Mouse (Mus musculus) megakaryocyte, embryonic 14.5 days (primary cell): ENCODE data around the gene Rap2a. TPM values are rescaled to one million over a fixed set of nuclear protein-coding genes. Genes with fewer than 3 reads are reported as not detected.

ENCODE experiments used
- H3K27me3 ChIP-seq: replicated peaks from 2 replicates; pipeline ENCODE3; 2012; ENCODE audit warnings: inconsistent platforms
- H3K36me3 ChIP-seq: replicated peaks from 2 replicates; pipeline ENCODE3; 2012; ENCODE audit warnings: low read length, inconsistent platforms, mixed read lengths
- H3K4me1 ChIP-seq: 2 replicates; pipeline ENCODE4 v1.6.1; 2012; ENCODE audit warnings: inconsistent platforms
- H3K4me3 ChIP-seq: replicated peaks from 2 replicates; pipeline ENCODE3; 2012; ENCODE audit warnings: moderate library complexity, mild to moderate bottlenecking, inconsistent platforms
- H3K9me3 ChIP-seq: 2 replicates; pipeline ENCODE4 v1.6.1; 2012; ENCODE audit warnings: inconsistent platforms
- FLI1 ChIP-seq: IDR thresholded peaks from 2 replicates; pipeline ENCODE4 v1.6.1; 2012; ENCODE audit warnings: low read length, inconsistent platforms, mixed read lengths
- GATA1 ChIP-seq: IDR thresholded peaks from 3 replicates; pipeline ENCODE4 v1.6.1; 2012; ENCODE audit warnings: mixed read lengths, low read length, inconsistent platforms, borderline replicate concordance
- polyA plus RNA-seq: library from polyadenylated mRNA; stranded (reverse); fragments of >175 nt; gene quantifications from 2 replicates; pipeline ENCODE4 v1.2.3, GENCODE M21; 2012; ENCODE audit warnings: low replicate concordance; ENCODE audit not compliant: insufficient read depth

Gene Rap2a
- polyA plus RNA-seq, 1 experiment, result 19.1 TPM

- TF ChIP-seq GATA1 (no peak), FLI1 (no peak)
- H3K36me3 ChIP-seq, result peaks cover 5% of the 10 kb centered on the region
- peaks cover 63% of the 10 kb centered on the region for H3K4me1 ChIP-seq
- 0 out of 2 replicates have a peak, but pooled peaks cover 3% of the 10 kb centered on the region for H3K9me3 ChIP-seq
- no peaks in the 10 kb centered on the region for H3K27me3 ChIP-seq
- no peak overlapping the region for H3K4me3 ChIP-seq
Measured at GRCm38 (mm10) chr14:120533301-120533700, 55.1 kb downstream of the Rap2a start.

GRCm38 (mm10) chr14:120534841-120535271, 56.6 kb downstream of the Rap2a start:
- Histone ChIP-seq H3K4me3 (no peak overlapping the region), H3K27me3 (no peaks in the 10 kb centered on the region), H3K4me1 (peaks cover 71% of the 10 kb centered on the region), H3K9me3 (0 out of 2 replicates have a peak, but pooled peaks cover 3% of the 10 kb centered on the region), H3K36me3 (peaks cover 5% of the 10 kb centered on the region)
- TF ChIP-seq GATA1 (no peak), FLI1 (no peak)

- no peak overlapping the region for H3K4me3 ChIP-seq
- H3K36me3 ChIP-seq, result peaks cover 5% of the 10 kb centered on the region
- H3K9me3 ChIP-seq, result 0 out of 2 replicates have a peak, but pooled peaks cover 3% of the 10 kb centered on the region
- H3K27me3 ChIP-seq, result no peaks in the 10 kb centered on the region
- TF ChIP-seq GATA1, result no peak
- TF ChIP-seq FLI1, result no peak
- H3K4me1 ChIP-seq, result peaks cover 71% of the 10 kb centered on the region
Measured at GRCm38 (mm10) chr14:120535446-120535845, 57.2 kb downstream of the Rap2a start.

DNA sequence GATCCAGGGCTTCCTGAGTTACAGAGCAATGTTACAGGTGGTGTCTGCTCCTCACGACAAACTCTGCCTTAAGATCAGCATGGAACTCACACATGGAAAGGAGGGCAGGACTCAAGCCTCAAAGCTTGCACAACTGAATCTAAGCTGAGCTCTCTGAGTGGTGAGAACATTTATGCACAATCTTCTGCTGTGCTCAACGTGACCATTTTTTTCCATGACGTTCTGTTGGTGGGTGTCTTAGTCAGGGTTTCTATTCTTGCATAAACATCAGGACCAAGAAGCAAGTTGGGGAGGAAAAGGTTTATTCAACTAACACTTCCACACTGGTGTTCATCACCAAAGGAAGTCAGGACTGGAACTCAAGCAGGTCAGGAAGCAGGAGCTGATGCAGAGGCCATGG, 57.7 kb downstream of the Rap2a start:
- Histone ChIP-seq H3K9me3 (0 out of 2 replicates have a peak, but pooled peaks cover 3% of the 10 kb centered on the region), H3K4me3 (no peak overlapping the region), H3K4me1 (peaks cover 69% of the 10 kb centered on the region), H3K36me3 (peaks cover 5% of the 10 kb centered on the region), H3K27me3 (no peaks in the 10 kb centered on the region)
- TF ChIP-seq FLI1 (no peak), GATA1 (no peak)

DNA sequence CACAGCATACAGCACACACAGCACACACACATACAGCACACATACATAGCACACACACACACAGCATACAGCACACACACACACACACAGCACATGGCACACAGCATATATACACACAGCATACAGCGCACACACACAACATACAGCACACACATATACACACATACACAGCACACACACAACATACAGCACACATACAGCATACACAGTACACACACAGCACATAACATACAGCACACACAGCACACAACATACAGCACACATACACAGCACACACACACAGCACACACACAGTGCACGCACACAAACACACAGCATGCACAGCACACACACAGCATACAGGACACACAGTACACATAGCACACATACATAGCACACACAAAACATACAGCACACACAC, 60.9 kb downstream of the Rap2a start:
- TF ChIP-seq FLI1 (no peak), GATA1 (no peak)
- Histone ChIP-seq H3K4me3 (peak overlapping the region; percentile 74), H3K36me3 (no peaks in the 10 kb centered on the region), H3K4me1 (peaks cover 77% of the 10 kb centered on the region), H3K9me3 (no peaks in the 10 kb centered on the region), H3K27me3 (no peaks in the 10 kb centered on the region)

DNA sequence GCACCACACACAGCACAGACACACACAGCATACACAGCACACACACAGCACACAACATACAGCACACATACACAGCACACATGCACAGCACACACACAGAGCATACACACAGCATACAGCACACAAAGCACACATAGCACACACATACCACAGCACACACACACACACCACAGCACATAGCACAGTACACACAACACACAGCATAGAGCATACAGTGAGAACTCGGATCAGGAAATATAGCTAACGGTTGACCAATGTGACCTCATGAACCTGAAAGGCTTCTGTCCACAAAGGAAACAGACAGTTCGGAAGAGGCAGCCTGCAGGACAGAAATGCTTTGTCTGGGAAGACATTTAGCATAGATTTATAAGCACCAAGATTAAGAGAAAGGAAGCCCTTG, 61.4 kb downstream of the Rap2a start:
- Histone ChIP-seq H3K4me1 (peaks cover 77% of the 10 kb centered on the region), H3K27me3 (no peaks in the 10 kb centered on the region), H3K4me3 (peak overlapping the region; percentile 74), H3K36me3 (no peaks in the 10 kb centered on the region), H3K9me3 (no peaks in the 10 kb centered on the region)
- TF ChIP-seq FLI1 (no peak), GATA1 (no peak; the same call in 2 of the 3 replicates)

DNA sequence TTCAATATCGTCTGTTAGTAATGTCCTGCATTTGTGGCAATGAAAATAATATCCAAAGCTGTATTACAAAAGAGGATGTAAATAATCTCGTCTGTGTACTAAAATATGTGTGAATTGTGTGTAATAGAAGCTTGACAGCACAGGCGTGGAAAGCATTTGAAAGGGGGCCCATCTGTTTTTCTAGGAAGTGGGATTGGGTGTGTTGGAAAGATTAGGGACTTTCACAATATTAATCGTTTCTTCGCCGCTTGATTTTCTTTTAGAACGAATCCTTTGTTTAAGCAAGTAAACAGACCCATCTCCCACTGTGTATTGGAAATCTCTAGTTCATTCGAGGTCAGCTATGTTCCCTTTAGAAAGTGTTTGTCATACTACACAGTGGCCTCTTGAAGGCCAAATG, 64.2 kb downstream of the Rap2a start:
- TF ChIP-seq FLI1, result no peak
- TF ChIP-seq GATA1, result no peak
- H3K27me3 ChIP-seq, result no peaks in the 10 kb centered on the region
- no peaks in the 10 kb centered on the region for H3K36me3 ChIP-seq
- no peaks in the 10 kb centered on the region for H3K9me3 ChIP-seq
- no peak overlapping the region for H3K4me3 ChIP-seq
- peaks cover 68% of the 10 kb centered on the region for H3K4me1 ChIP-seq

GRCm38 (mm10) chr14:120542976-120543375, 64.7 kb downstream of the Rap2a start:
- Histone ChIP-seq H3K4me1 (peaks cover 64% of the 10 kb centered on the region), H3K9me3 (no peaks in the 10 kb centered on the region), H3K36me3 (no peaks in the 10 kb centered on the region), H3K4me3 (no peak overlapping the region), H3K27me3 (no peaks in the 10 kb centered on the region)
- TF ChIP-seq FLI1 (no peak), GATA1 (no peak)

- Histone ChIP-seq H3K36me3 (no peaks in the 10 kb centered on the region), H3K4me1 (peaks cover 63% of the 10 kb centered on the region), H3K9me3 (no peaks in the 10 kb centered on the region), H3K27me3 (no peaks in the 10 kb centered on the region), H3K4me3 (no peak overlapping the region)
- TF ChIP-seq GATA1, result no peak
- TF ChIP-seq FLI1, result no peak
Measured at GRCm38 (mm10) chr14:120543846-120544245, 65.6 kb downstream of the Rap2a start.

- Histone ChIP-seq H3K4me1 (peaks cover 62% of the 10 kb centered on the region), H3K9me3 (no peaks in the 10 kb centered on the region), H3K27me3 (no peaks in the 10 kb centered on the region), H3K36me3 (no peaks in the 10 kb centered on the region), H3K4me3 (peak overlapping the region; percentile 54)
- no peak for TF ChIP-seq FLI1
- no peak for TF ChIP-seq GATA1
Measured at GRCm38 (mm10) chr14:120544495-120544894, 66.3 kb downstream of the Rap2a start.

- peaks cover 57% of the 10 kb centered on the region for H3K4me1 ChIP-seq
- TF ChIP-seq FLI1, result no peak
- TF ChIP-seq GATA1, result no peak
Measured at GRCm38 (mm10) chr14:120544946-120545345, 66.7 kb downstream of the Rap2a start.

More at GRCm38 (mm10) chr14:120544946-120545345, 66.7 kb downstream of the Rap2a start:
- no peaks in the 10 kb centered on the region for H3K27me3 ChIP-seq
- no peaks in the 10 kb centered on the region for H3K9me3 ChIP-seq
- H3K4me3 ChIP-seq, result no peak overlapping the region
- no peaks in the 10 kb centered on the region for H3K36me3 ChIP-seq

Other genes starting within 250 kb of the Rap2a start
- 43.0 and 66.7 TPM in 2 replicates for gene Mbnl2, start 202.8 kb upstream of the Rap2a start, polyA plus RNA-seq